Mouse (Mus musculus): ENCODE results near the gene Ciao2b.
"Not testable (repeated sequence)": the region's sequence is repeated elsewhere in the genome, so short reads cannot be mapped to it uniquely, and the experiment has no call there.

Ciao2b gene

GRCm38 (mm10) chr8:104641426-104642323, at the start of gene Ciao2b:
Gene Ciao2b, minus strand, starts transcription at chr8:104641965.
- in situ Hi-C loops (cut with MboI, MseI) = no loop called here

- in situ Hi-C loops (cut with MboI, MseI) = no loop called here
These were observed 46.7 kb upstream of the Ciao2b start for GRCm38 (mm10) chr8:104688433-104688832.

- in situ Hi-C loops (cut with MboI, MseI) = loop anchor here (5.0 kb wide), 1 partner anchor 53 kb away; no protein-coding TSS in a partner anchor
These were observed 13.8 kb upstream of the Ciao2b start for GRCm38 (mm10) chr8:104655614-104656013.

DNA sequence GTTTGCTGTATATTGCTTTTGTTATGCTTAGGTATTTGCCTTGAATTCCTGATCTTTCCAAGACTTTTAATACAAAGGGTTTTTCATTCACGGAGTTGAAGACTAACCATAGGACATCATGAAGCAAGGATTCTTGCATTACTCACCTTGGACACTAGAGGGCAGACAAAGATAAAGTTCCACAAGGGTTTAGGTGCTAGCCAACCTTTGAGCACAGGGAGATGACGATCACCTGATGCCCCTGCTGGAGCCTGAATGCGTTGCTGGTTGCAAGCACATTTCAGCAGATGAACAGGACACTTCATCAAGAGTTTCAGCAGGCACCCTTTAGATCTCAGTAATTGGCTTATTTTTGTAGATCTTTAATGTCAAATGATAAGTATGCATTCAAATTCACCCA, 13.2 kb upstream of the Ciao2b start:
- in situ Hi-C loops (cut with MboI, MseI) = loop anchor here (5.0 kb wide), 1 partner anchor 53 kb away; no protein-coding TSS in a partner anchor

- in situ Hi-C loops (cut with MboI, MseI) = not testable (repeated sequence)
These were observed 2.4 kb upstream of the Ciao2b start for GRCm38 (mm10) chr8:104644187-104644586.

GRCm38 (mm10) chr8:104642324-104642654, 524 bp upstream of the Ciao2b start:
- in situ Hi-C loops (cut with MboI, MseI) = no loop called here

DNA sequence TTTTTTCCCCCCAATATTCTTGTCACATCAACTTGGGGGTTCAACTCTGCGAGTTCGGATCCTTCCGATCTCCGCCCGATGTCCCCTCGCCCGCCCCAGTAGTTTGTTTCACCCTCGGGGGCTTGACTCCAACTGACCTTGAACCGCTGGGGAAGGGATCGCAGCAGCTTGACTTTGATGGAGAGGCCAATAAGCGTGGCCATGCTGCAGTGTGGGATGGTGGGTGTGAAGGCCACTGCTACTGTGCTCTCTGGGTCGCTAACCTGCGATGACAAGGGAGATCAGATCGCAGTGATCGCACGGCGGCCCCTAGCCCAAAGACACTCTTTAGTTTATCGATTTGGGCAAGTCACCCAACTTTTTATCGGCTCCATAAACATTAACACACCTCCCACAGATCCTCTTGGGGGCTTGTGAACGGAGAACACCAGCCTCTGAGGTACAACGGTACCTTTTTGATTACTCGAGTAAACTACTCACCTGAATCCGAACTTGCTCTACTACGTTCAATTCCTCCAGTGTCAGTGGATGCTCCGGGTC, 864 bp downstream of the Ciao2b start:
- in situ Hi-C loops (cut with MboI, MseI) = no loop called here

DNA sequence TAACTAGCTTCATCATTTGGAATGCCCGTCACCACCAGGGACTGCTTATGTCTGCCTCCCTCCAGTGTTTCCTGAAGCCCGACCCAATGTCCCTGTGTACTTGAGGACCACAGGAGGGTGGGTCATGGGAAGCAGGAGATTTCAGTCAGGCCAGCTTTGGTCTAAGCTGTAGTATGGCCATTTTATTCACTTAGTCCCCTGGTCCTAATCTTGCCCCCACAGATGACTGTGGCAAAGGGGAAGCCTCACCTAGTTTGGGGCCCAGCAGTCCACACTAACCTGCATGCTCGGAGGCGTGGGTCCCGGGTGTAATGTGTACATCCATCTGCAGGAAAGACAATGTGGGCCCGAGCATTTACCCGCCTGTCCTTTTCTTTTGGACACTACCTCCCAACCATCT, 1.5 kb downstream of the Ciao2b start:
- in situ Hi-C loops (cut with MboI, MseI) = no loop called here

GRCm38 (mm10) chr8:104638010-104638409, 3.8 kb downstream of the Ciao2b start:
- in situ Hi-C loops (cut with MboI, MseI) = no loop called here

DNA sequence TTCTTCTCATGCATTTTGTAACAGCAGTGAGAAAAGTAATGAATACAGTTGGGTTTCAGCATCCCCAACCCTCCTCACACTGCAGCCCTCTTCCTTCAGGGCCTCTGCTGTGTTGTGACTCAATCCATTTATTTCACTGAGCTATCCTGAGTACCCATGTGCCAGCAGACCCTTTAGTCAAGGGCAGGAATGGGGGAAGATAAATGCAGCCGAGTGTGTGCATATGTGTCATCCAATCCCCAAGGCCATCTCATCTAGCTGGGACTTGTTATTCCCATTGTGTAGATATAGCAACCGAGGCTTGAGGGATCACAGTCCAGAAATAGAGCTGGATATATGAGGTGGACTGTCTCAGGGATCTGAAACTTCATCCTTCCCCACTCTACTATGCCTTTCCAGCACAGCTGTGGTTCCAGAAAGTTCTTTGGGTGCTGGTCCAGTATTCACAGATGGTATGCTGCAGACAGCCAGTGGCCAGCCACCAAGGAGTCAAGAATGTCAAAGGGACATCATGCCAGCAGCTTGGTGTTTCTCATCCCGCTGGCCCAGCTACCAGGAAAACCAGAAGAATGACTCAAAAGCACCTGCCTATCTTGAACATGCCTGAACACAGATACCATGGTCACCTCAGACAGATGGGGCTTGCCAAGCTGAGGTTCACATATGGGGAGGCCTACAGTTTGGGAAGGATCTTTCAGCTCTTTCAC, 6.6 kb downstream of the Ciao2b start:
- in situ Hi-C loops (cut with MboI, MseI) = no loop called here

DNA sequence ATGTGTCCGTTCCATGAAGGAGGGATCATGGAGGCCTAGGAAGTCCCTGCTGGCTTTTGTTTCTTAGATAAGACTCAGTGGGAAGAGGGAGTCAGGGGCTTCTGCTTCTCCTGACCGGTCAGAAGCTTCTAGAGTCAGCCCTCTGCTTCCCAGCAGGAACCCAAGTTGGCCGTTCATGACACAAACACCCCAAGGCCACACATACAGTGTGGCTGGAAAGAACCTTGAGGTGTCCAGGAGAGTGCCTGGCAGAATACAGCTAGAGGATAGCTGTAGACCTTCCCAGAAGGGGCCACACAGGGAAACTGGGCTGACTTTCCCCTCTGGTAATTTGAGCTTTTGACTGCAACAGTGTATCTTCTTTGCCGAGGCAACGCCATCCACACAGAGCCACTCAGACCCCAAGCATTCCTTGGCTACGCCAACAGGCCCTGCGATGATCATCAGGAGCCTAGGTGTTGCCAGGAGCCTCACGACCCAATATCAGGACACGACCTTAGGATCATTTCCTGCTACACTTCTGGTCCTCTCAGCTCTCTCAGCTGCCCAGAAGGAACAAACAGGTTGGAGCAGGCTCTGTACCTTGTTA, 8.5 kb downstream of the Ciao2b start:
- in situ Hi-C loops (cut with MboI, MseI) = no loop called here

DNA sequence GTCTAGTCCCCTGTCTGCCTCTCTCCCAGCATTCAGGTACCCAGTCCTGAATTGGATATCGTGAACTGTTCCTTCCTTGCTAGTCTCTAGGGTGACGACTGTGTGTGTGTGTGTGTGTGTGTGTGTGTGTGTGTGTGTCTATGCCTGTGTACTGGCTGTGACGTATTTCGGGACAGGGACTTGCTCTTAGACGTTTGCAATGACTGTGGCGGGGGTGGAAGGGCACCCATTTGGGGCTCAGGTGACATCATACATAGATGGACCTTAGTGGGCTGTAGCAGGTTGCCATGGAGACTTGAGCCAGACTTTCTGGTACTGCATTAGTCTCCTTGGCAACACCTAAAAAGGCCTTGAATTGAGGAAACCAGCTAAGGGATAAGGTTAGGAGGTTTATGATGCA, 9.3 kb downstream of the Ciao2b start:
- in situ Hi-C loops (cut with MboI, MseI) = no loop called here

DNA sequence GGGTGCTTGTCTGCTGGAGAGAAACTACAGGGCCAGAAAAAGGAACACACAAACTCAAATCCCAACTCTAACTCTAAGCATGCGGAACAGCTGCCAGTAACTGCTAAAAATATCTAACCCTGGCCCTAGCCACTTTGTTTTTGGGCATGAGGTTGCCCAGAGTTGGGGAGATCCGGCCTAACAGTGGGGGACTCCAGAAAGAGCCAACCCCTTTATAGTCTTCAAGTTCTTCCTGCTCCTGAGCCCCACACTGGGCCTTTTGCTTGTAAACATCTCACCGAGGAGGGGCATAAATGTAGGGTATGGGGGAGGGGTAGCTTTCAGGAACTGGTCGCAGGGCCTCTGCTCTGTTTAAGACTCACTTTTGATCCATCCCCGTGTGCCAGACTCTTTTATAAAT, 9.8 kb downstream of the Ciao2b start:
- in situ Hi-C loops (cut with MboI, MseI) = no loop called here

GRCm38 (mm10) chr8:104630981-104631663, 10.6 kb downstream of the Ciao2b start, which contains the start of gene Rrad:
Gene Rrad, minus strand, starts transcription at chr8:104631327.
- in situ Hi-C loops (cut with MboI, MseI) = no loop called here

DNA sequence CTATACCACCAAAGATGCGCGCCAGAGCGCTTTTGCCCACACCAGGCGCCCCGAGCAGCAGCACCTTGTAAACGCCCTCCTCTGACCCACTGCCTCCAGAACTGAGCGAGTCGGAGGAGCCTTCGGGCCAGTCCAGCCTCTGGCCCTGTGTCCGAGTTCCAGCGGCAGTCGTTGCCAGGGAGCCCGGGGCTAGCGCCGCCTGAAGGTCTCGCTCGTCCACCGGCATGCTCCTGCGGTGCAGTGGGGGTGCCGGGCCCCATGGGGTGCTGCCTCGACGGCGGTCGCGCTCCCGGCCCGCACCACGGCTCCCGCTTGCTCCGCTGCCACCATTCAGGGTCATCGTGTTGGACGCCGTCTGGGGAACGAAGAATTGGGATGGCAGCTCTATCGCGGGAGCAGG, 11.2 kb downstream of the Ciao2b start:
- in situ Hi-C loops (cut with MboI, MseI) = no loop called here

GRCm38 (mm10) chr8:104630111-104630479, 11.7 kb downstream of the Ciao2b start:
- in situ Hi-C loops (cut with MboI, MseI) = no loop called here

- in situ Hi-C loops (cut with MboI, MseI) = no loop called here
These were observed 12.3 kb downstream of the Ciao2b start for GRCm38 (mm10) chr8:104629306-104630110.

- in situ Hi-C loops (cut with MboI, MseI) = no loop called here
These were observed 13.4 kb downstream of the Ciao2b start for GRCm38 (mm10) chr8:104628402-104628801.

GRCm38 (mm10) chr8:104627065-104627740, 14.6 kb downstream of the Ciao2b start:
- in situ Hi-C loops (cut with MboI, MseI) = no loop called here

DNA sequence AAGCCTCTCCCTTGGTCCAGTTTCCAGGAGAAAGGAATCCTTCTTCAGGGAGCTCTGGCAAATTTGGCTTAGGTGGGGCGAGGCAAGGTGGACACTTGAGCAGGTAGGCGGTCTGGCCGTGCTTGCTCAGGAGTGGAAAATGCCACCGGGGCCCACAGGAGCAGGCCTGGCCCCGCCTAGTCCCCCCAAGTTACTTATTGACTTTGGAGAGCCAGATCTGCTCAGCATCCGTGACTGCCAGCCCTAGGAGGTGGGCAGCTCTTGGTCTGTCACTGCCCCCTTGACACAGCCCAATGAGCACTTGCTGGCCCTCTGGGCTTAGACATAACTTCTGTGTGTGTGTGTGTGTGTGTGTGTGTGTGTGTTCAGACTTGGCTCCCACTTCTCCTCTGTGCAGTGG, 17.6 kb downstream of the Ciao2b start, which contains the start of gene Cdh16:
Gene Cdh16, minus strand, starts transcription at position 236 of the 400 bp plus-strand sequence.
- in situ Hi-C loops (cut with MboI, MseI) = no loop called here

All from T-helper 2 cell (primary cell).